Mouse (Mus musculus): ENCODE measurements at regions not wholly inside any gene's neighbourhood (a gene's known extent, or its start where the extent isn't known, plus 50 kb on each side); places are given as distances from the start of the nearest gene placed in this dataset.

- no peak for DNase-seq (ENCODE audit: low read depth, low spot score)
Measured at GRCm38 (mm10) chr3:31394533-31394932, 84.4 kb upstream of the Slc7a14 start.

DNA sequence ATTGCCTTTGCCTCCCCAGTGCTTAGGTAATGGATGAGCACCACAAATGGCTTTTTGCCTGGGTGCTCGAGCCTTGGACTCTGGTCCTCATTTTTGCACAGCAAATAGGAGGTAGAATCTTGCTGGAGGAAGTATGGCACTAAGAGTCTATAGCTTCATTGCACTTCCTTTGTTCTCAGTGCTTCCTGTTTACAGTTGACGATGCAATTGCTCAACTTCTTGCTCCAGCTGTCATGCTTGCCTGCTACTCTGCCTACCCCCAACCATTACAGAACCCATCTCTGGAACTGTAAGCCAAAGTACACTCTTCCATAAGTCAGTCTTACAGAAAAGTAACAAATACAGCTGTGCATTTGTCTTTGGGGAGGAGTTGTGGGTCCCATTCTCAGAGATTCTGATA, 79.8 kb upstream of the Slc7a14 start:
- no peak for DNase-seq (ENCODE audit: low read depth, low spot score)

- DNase-seq (ENCODE audit: low read depth, low spot score), result no peak
Measured at GRCm38 (mm10) chr3:31375678-31376077, 65.5 kb upstream of the Slc7a14 start.

GRCm38 (mm10) chr3:31374061-31374460, 63.9 kb upstream of the Slc7a14 start:
- no peak for DNase-seq (ENCODE audit: low read depth, low spot score)

DNA sequence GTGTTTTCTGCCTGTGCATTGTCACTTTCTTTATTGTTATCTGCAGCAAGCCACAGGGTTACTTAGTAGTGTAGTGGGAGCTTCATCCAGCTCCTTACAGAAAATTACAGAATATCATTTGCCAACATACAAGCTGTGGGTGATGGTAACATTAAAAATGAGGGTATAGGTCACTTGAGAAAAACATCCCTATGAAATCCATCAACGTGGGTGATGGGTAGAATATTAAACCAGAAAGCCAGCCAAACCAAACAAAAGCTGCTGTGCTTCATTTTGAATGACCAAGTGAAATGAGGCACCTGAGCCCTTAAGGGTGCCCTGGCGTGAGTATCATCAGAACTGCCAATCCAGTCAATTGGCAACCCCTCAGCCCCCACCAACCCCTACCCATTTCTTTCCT, 58.1 kb upstream of the Slc7a14 start:
- no peak for DNase-seq (ENCODE audit: low read depth, low spot score)
